Mouse (Mus musculus): ENCODE results near the gene Faap24.

The Faap24 gene

GRCm38 (mm10) chr7:35396542-35397168 lies at the start of gene Faap24, which contains the start of gene Cep89:
TSS of gene Faap24 (minus strand) at chr7:35396836.
TSS of gene Cep89 (plus strand) at chr7:35397035.
- peak; percentile 98 for DNase-seq (ENCODE audit: low read depth, low spot score)

- no peak for DNase-seq (ENCODE audit: low read depth, low spot score)
Measured at GRCm38 (mm10) chr7:35435266-35435665, 38.6 kb upstream of the Faap24 start.

GRCm38 (mm10) chr7:35428146-35428545 lies 31.5 kb upstream of the Faap24 start:
- DNase-seq (ENCODE audit: low read depth, low spot score), result no peak

GRCm38 (mm10) chr7:35423071-35423470 lies 26.4 kb upstream of the Faap24 start:
- DNase-seq (ENCODE audit: low read depth, low spot score), result no peak

- no peak for DNase-seq (ENCODE audit: low read depth, low spot score)
Measured at GRCm38 (mm10) chr7:35416654-35416948, 20.0 kb upstream of the Faap24 start.

- no peak for DNase-seq (ENCODE audit: low read depth, low spot score)
Measured at GRCm38 (mm10) chr7:35415801-35416653, 19.4 kb upstream of the Faap24 start.

GRCm38 (mm10) chr7:35415226-35415625 lies 18.6 kb upstream of the Faap24 start:
- DNase-seq (ENCODE audit: low read depth, low spot score), result no peak

- DNase-seq (ENCODE audit: low read depth, low spot score), result no peak
Measured at GRCm38 (mm10) chr7:35401169-35401568, 4.5 kb upstream of the Faap24 start.

- no peak for DNase-seq (ENCODE audit: low read depth, low spot score)
Measured at GRCm38 (mm10) chr7:35395734-35396456, 741 bp downstream of the Faap24 start.

- DNase-seq (ENCODE audit: low read depth, low spot score), result no peak
Measured at GRCm38 (mm10) chr7:35392935-35393334, 3.7 kb downstream of the Faap24 start.

GRCm38 (mm10) chr7:35388694-35389093 lies 7.9 kb downstream of the Faap24 start:
- no peak for DNase-seq (ENCODE audit: low read depth, low spot score)

- DNase-seq (ENCODE audit: low read depth, low spot score), result no peak
Measured at GRCm38 (mm10) chr7:35386525-35386952, 10.1 kb downstream of the Faap24 start.

GRCm38 (mm10) chr7:35382706-35383353 lies 13.8 kb downstream of the Faap24 start:
- no peak for DNase-seq (ENCODE audit: low read depth, low spot score)

- no peak for DNase-seq (ENCODE audit: low read depth, low spot score)
Measured at GRCm38 (mm10) chr7:35381861-35382260, 14.8 kb downstream of the Faap24 start.

GRCm38 (mm10) chr7:35380351-35380750 lies 16.3 kb downstream of the Faap24 start:
- no peak for DNase-seq (ENCODE audit: low read depth, low spot score)

- DNase-seq (ENCODE audit: low read depth, low spot score), result no peak
Measured at GRCm38 (mm10) chr7:35379492-35380119, 17.0 kb downstream of the Faap24 start.

GRCm38 (mm10) chr7:35376623-35377022 lies 20.0 kb downstream of the Faap24 start:
- no peak for DNase-seq (ENCODE audit: low read depth, low spot score)

GRCm38 (mm10) chr7:35374265-35374664 lies 22.4 kb downstream of the Faap24 start:
- no peak for DNase-seq (ENCODE audit: low read depth, low spot score)

- DNase-seq (ENCODE audit: low read depth, low spot score), result no peak
Measured at GRCm38 (mm10) chr7:35373146-35373989, 23.3 kb downstream of the Faap24 start.

- no peak for DNase-seq (ENCODE audit: low read depth, low spot score)
Measured at GRCm38 (mm10) chr7:35372483-35373017, 24.1 kb downstream of the Faap24 start.

Data from brain, embryonic 18.5 days (tissue).